Mouse (Mus musculus) lung, embryonic 14.5 days (tissue): ENCODE results near the gene Ttc12. TPM values are rescaled to one million over a fixed set of nuclear protein-coding genes. Genes with fewer than 3 reads are reported as not detected.

Experiments used
- ATAC-seq: fragments of 200-750 bp; cut with Nextera tagmentation; 2 replicates; pipeline ENCODE4 v1.8.0; 2017; ENCODE audit warnings: mild to moderate bottlenecking, moderate TSS enrichment, moderate library complexity; ENCODE audit not compliant: insufficient read depth
- DNase-seq: peaks from one replicate; pipeline ENCODE4 v3.0.0-alpha.2; 2015
- H3K27ac ChIP-seq: fragments of 300-500 bp; sonication (generic); 2 replicates; pipeline ENCODE4 v1.5.1; 2014; ENCODE audit warnings: low read depth, mild to moderate bottlenecking, moderate library complexity
- H3K27me3 ChIP-seq: fragments of 300-500 bp; sonication (generic); 2 replicates; pipeline ENCODE4 v1.6.1; 2014; ENCODE audit warnings: low read length, control low read depth; ENCODE audit not compliant: insufficient read depth
- H3K36me3 ChIP-seq: fragments of 300-500 bp; sonication (generic); 2 replicates; pipeline ENCODE4 v1.6.1; 2014; ENCODE audit warnings: control low read depth; ENCODE audit not compliant: insufficient read depth
- H3K4me1 ChIP-seq: fragments of 300-500 bp; sonication (generic); 2 replicates; pipeline ENCODE4 v1.6.1; 2014; ENCODE audit warnings: antibody characterized with exemption, control low read depth; ENCODE audit not compliant: insufficient read depth
- H3K4me2 ChIP-seq: fragments of 300-500 bp; sonication (generic); 2 replicates; pipeline ENCODE4 v1.6.1; 2014; ENCODE audit warnings: mild to moderate bottlenecking
- H3K4me3 ChIP-seq: fragments of 300-500 bp; sonication (generic); 2 replicates; pipeline ENCODE4 v1.5.1; 2014; ENCODE audit warnings: low read depth, low read length
- H3K9ac ChIP-seq: fragments of 300-500 bp; sonication (generic); 2 replicates; pipeline ENCODE4 v1.6.1; 2014
- H3K9me3 ChIP-seq: fragments of 300-500 bp; sonication (generic); 2 replicates; pipeline ENCODE4 v1.6.1; 2016; ENCODE audit warnings: low read depth, low read length, control low read depth
- CTCF ChIP-seq: IDR thresholded peaks from 2 replicates; pipeline ENCODE4 v1.5.1; 2016; ENCODE audit warnings: antibody characterized with exemption, low read depth
- WGBS: fragments of 180-500 bp; shearing (Covaris S2); extraction: QIAGEN DNeasy Blood & Tissue Kit; methylation state at CpG from one replicate; pipeline ENCODE4 v1.1.7; 2014; 5-methylcytosine and 5-hydroxymethylcytosine counted together
- polyA plus RNA-seq: library from polyadenylated mRNA; unstranded; fragments of >200 nt; fragmentation: Nextera tagmentation; extraction: Ambion mirVana; gene quantifications from 2 replicates; pipeline ENCODE4 v1.2.1, GENCODE M21; 2014

The Ttc12 gene
- polyA plus RNA-seq, 1 experiment from 2014 or later, result 2.1 TPM

DNA sequence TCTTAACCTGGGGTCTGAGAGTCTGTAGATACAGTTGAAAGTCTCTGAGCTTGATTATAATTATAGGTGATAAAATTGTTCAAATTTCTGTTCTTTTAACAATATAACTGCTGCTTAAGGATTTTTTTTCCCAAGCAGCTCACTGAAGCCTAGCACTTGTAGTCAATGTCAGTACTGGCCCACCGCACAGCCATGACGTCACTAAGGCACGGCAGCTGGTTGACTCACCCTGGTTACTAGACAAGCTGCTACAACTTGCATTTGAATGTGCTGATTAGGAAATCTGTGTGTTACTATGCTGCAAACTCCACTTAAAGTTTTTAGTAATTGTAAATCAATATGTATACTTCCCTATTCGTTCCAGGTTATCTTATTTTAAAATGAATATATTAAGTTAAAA lies 4.6 kb upstream of the Ttc12 start:
- no peak for DNase-seq

DNA sequence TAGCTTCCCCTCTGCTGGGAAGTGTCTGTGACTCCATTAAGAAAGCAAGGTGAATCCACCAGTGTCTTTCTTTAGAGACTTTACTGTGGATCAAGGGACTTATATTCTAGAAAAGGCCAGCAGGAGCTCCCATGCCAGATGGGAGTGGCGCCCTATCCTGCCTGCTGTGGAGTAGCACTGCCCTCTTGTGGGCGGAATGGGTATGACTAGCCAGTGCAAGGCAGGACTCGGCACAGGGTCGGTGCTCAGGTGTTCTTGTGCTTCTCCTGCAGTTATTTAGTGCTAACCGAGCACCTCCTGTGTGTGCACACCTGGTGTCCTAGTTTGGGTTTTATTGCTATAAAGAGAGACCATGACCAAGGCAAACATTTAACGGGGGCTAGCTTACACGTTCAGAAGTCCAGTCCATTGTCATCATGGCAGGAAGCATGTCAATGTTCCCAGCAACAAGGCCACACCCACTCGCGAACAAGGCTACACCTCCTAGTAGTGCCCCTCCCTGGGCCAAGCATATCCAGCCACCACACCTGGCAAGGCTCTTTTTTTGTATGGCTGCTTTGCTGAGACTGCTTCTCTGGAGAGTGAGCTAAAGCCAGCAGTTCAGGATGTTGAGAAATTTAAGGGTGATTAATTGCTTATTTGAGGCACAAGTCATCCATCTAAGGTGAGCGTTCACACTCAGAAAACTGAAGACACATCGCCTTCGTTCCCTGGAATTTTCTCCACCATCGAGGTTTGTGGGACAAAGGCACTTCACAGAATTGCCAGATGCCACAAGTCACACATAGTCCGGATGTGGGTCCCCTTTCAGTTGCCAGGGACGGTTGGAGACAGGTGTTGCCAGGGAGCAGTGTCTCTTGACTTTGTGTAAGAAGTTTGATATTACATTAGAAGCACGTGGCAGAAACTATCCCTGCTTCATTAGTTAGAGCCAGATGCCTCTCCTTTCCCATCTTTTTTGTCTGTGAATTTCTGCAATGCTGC lies 3.2 kb upstream of the Ttc12 start:
- 24% methylated on average over 16 of the region's 16 CpGs for WGBS
- Histone ChIP-seq H3K36me3 (no peaks in the 10 kb centered on the region), H3K9ac (no peak overlapping the region), H3K4me3 (no peak overlapping the region), H3K9me3 (no peaks in the 10 kb centered on the region), H3K27me3 (no peaks in the 10 kb centered on the region), H3K27ac (no peak overlapping the region), H3K4me2 (peak overlapping the region; percentile 44; the same call in 1 of the 2 replicates), H3K4me1 (no peaks in the 10 kb centered on the region)
- TF ChIP-seq CTCF, result peak; percentile 100
- DNase-seq (peak; percentile 89), ATAC-seq (peak; percentile 36; the same call in 1 of the 2 replicates)

More for the DNA sequence above, 4.6 kb upstream of the Ttc12 start:
- no peak overlapping the region for H3K4me3 ChIP-seq
- WGBS, result 78% methylated on average over 4 of the region's 4 CpGs
- ATAC-seq, result no peak
- H3K4me1 ChIP-seq, result no peaks in the 10 kb centered on the region
- no peaks in the 10 kb centered on the region for H3K9me3 ChIP-seq
- H3K9ac ChIP-seq, result no peak overlapping the region
- no peak for TF ChIP-seq CTCF
- H3K27ac ChIP-seq, result no peak overlapping the region
- H3K27me3 ChIP-seq, result no peaks in the 10 kb centered on the region
- H3K36me3 ChIP-seq, result no peaks in the 10 kb centered on the region
- no peak overlapping the region for H3K4me2 ChIP-seq

DNA sequence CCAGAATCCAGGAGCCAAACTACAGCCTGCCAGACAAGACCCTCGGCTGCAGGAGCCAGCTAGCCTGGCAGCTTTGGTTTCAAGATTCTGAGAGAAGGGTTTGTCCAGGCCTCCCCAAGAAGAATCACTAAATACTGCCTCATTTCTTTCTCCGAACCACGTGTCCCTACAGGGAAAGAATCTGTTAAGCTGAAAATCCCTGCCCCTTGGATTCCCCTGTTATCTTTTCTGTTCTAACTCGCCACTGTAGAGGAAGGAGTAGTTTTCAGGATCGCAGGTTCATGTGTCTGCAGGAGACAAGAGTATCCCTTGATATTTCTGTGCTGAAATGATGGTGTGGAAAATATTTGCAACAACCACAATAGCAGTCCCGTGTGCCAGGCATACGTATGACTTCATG lies 2.2 kb upstream of the Ttc12 start:
- no peak overlapping the region for H3K4me3 ChIP-seq
- no peak overlapping the region for H3K4me2 ChIP-seq
- H3K9ac ChIP-seq, result no peak overlapping the region
- no peaks in the 10 kb centered on the region for H3K4me1 ChIP-seq
- WGBS, result 64% methylated on average over 7 of the region's 7 CpGs
- H3K27ac ChIP-seq, result no peak overlapping the region
- no peak for ATAC-seq
- H3K27me3 ChIP-seq, result no peaks in the 10 kb centered on the region
- no peak for DNase-seq
- TF ChIP-seq CTCF, result no peak
- no peaks in the 10 kb centered on the region for H3K9me3 ChIP-seq
- no peaks in the 10 kb centered on the region for H3K36me3 ChIP-seq

DNA sequence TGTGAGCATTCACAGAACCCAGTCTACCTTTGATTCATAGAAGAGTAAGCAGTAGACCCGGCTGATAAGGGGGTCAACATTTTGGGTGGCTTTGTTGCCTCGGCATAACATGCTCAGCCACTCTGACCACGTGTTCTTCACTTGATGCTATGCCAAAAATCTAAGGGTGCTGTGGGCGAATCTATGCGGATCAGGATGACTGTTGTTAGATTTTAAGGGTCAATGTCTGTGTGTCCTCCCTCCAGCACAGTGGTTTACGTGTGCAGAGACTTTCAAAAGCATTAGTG lies 1.6 kb upstream of the Ttc12 start:
- WGBS, result 69% methylated on average over 6 of the region's 6 CpGs
- DNase-seq (no peak), ATAC-seq (no peak)
- Histone ChIP-seq H3K4me3 (no peak overlapping the region), H3K4me2 (no peak overlapping the region), H3K9me3 (no peaks in the 10 kb centered on the region), H3K9ac (no peak overlapping the region), H3K27me3 (no peaks in the 10 kb centered on the region), H3K36me3 (no peaks in the 10 kb centered on the region), H3K27ac (no peak overlapping the region), H3K4me1 (no peaks in the 10 kb centered on the region)
- no peak for TF ChIP-seq CTCF

DNA sequence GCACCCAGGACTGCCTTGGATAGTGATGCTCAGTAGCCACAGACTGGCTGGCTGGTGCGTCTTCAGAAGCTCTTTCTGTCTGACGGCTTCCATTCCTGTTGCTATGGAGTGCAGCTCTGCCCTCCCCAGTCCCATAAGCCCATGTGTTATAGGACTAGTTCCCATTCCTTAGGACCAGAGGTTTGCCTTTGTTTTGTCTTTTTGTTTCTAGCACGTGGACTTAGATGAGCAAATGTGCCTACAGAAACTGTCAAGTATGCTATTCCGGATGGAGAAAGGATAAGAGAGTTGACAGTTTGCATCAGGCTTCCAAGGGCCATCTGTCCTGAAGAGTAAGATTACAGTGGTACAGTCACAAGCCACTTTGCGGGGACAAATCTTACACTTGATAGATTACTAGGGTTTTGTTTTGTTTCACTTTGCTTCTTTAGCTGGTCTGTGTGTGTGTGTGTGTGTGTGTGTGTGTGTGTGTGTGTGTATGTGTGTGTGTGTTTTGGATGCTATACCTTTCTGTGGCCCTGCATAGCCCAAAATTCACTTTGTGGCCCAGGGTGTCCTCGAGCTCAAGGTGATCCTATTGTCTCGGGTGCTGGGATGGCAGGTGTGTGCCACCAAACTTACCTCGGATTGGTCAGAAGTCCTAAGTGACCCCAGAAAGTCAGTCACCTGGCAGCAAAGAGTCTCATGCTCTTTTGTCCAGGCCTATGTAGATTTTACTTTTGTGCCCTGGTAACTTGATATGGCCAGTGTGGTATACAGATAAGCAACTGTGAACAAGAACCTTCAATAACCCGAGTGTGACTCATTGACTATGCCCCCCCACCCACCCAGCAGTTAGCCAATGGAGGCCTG lies 1.0 kb upstream of the Ttc12 start:
- Histone ChIP-seq H3K9ac (no peak overlapping the region), H3K27ac (no peak overlapping the region), H3K36me3 (no peaks in the 10 kb centered on the region), H3K9me3 (no peaks in the 10 kb centered on the region), H3K27me3 (no peaks in the 10 kb centered on the region), H3K4me3 (no peak overlapping the region), H3K4me1 (no peaks in the 10 kb centered on the region), H3K4me2 (peak overlapping the region; percentile 83; the same call in 1 of the 2 replicates)
- ATAC-seq (no peak), DNase-seq (no peak)
- 63% methylated on average over 9 of the region's 9 CpGs for WGBS
- no peak for TF ChIP-seq CTCF

DNA sequence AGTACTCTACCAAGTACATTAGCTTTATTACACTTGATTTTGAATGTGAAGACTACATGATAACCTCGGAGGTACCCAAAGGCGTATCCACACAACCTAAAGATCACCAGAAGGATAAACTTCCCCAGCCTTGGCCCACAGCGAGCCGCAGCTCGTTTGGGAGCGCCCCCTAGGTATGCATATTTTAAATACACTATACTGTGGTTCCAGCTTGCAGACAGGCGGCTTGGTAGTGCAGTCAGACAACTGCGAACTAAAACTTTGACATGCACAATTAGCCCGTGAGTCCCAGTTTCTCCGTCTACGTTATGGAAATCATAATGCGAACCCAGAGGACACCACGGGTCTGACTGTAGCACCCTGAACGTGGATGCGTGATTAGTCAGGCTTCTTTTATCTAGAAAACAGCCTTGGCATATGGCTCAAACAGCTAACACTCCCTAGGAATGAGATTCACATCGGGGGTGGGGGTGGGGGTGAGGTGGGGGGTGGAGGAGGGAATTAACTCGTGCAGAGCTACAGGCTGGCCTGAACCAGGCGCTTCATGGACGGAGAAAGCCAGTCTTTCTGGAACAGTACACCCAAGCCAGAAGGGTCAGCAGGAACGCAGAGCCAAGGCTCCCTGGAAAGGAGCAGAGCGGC lies 654 bp downstream of the Ttc12 start:
- Histone ChIP-seq H3K4me1 (no peaks in the 10 kb centered on the region), H3K27me3 (no peaks in the 10 kb centered on the region), H3K4me3 (peak overlapping the region; percentile 56), H3K9ac (peak overlapping the region; percentile 50), H3K36me3 (no peaks in the 10 kb centered on the region), H3K27ac (no peak overlapping the region), H3K9me3 (no peaks in the 10 kb centered on the region), H3K4me2 (peak overlapping the region; percentile 83)
- ATAC-seq (peak; percentile 42), DNase-seq (peak; percentile 83)
- TF ChIP-seq CTCF, result peak; percentile 70
- WGBS, result 3% methylated on average over 21 of the region's 21 CpGs
